Mouse (Mus musculus): Measurements from ENCODE around the gene Trmt1.
"Not testable (repeated sequence)": the region's sequence is repeated elsewhere in the genome, so short reads cannot be mapped to it uniquely, and the experiment has no call there.

The Trmt1 gene

DNA sequence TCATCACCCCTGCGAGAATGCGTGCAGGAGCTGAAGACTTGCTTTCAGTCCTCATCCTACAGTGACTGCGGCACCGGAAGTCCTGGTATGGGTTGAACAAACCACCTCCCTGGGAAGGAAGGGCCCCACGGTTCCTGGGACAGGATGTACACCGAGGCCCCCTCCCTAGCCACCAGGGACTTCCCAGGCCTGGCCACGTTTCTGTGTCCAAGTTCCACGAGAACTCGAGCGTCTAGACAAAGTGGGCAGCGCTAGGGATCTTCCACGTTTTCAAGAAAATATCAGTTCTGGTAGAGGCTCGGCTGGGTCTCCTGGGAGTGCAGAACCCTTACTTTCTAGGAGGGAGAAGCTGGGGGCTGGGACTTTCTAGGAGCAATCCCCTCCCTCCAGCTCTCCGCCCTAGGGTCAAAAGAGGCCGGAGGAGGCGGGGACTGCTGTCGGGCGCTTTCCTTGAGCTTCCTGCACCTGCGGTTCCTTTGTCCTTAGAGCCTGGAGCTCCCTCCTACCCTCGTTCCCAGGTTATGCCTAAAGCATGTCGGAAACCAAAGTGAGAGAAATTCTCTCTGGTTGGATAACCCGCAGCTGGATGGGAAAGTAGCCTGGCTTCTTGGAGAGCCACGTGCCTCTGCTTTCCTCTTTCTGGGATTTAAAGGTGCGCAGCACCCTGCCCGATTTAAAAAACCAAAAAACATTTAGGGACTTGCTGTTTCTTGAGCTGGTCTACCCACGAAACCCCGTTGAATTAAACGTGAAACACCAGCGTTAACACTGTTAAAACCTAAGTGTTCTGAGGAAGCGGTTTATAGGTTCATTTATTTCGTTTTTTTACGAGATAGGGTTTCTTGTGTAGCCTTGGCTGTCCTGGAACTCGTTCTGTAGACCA lies 25.9 kb upstream of the Trmt1 start:
- DNase-seq (ENCODE audit: extremely low spot score) = peak; percentile 89

DNA sequence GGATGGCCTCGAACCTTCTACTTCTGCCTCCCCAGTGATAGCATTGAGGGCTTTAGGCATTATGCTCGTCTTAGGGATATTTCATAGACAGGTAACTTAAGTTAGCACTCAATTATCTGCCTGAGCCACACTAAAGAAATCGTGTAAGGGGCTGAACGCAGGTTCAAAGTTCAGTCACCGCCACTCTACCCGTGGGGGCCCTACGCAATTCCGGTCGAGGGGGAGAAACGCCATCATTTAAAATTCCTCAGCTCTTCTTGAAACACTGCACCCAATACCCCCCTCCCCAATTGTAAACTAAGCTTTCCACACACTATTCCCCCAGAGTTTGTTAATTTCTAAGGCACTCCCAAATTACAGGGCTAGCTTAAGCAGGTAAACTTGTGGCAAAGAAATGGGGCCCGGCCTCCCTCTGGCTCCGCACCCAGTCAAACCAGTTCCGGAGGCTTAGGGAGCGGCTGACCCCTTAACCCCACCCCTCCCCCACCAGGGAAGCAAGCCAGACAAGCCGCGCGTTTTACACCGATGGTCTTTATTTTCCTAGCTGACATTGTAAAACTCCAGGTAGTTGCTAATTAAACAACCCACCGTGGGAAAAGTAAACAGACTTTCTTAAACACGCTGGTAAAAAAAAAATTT lies 25.2 kb upstream of the Trmt1 start:
- no peak for DNase-seq (ENCODE audit: extremely low spot score)

DNA sequence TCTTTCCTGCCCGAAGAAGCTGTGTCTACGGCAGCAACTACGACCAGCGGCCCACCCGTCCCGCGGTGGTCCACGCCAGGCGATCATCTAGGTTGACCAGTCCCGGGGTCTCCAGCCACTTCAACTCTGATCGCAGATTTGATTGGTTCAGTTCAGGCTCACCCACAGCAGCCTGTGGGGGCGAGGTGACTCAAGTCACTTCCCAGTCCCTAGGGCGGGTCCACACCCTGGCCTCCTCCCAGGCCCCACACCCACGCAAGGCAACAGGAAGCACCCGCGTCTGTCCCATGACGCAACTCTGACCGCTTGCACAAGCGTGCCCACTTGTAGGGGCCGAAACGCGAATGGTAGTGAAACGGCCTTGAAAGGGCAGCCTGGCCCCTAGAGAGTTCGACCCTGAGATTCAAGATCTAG lies 24.6 kb upstream of the Trmt1 start:
- DNase-seq (ENCODE audit: extremely low spot score) = peak; percentile 83

DNA sequence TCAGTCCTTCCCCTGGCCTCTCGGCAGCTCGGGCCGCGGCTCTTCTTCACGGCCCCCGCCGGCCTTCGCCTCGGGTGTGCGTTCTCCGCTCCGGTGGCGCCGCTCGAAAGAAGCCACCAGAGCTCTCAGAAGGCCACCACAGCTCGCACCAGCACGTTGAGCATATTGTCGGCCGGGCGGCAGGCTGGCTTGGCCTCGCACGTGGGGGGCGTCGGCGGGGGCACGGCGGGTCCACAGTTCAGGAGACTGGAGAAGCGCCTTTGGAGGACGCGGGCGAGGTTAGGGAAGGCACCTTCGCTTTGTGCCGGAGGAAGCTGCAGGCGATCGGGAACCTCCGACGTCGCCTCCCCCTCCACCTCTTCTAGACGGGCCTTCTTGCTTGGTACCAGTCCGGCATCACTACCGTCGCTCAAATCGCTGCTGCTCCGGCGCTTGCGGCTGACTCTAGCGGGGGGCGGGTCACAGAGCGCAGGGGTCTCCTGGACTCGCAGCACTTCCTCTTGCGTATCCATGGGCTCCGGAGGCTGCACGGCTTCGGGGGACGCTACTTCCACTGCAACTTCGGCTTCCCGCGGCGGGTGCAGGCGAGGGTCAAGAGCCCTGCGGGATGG lies 24.0 kb upstream of the Trmt1 start:
- no peak for DNase-seq (ENCODE audit: extremely low spot score)

GRCm38 (mm10) chr8:84662581-84663065 lies 23.5 kb upstream of the Trmt1 start, which contains the start of gene Ier2:
Ier2 (minus strand) TSS chr8:84662852.
- DNase-seq (ENCODE audit: extremely low spot score) = peak; percentile 98

GRCm38 (mm10) chr8:84663483-84664327 lies 22.4 kb upstream of the Trmt1 start:
- peak; percentile 96 for DNase-seq (ENCODE audit: extremely low spot score)

DNA sequence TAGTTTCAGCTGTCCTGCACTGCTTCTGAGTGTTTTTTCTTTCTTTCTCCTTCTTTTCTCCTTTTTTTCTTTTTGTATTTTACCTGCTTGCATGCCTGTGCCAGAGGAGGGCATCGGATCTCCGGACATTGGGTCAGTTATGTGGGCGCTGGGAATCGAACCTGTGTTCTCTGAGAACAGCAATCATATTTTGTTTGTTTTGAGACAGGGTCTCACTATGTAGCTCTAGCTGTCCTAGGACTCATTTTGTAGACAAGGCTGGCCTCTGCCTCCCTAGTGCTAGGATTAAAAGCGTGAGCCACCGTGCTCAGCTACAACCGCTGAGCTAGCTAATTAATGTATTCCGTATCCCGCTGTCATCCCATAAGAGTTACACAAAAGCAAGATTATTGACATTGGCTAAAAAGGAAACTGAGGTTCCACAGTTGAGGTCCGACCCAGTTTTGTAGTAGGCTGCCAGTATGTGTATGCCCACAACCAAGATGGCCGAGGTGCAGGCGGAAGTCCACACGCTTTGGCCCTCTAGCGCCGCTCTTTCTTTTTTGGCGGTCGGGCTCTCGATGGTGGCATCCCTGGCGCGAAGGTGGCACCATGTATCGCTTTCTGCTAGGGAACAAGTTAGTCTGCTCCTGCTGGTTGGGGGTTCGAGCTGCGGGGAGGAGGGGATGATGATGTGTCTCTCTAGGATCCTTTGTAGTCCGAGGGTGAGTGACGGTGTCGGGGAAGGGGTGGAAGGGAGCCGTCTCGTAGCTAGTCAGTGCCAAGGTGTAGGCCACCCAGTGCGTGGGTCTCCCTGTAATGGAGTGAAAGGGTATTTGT lies 21.3 kb upstream of the Trmt1 start:
- DNase-seq (ENCODE audit: extremely low spot score) = peak; percentile 84

DNA sequence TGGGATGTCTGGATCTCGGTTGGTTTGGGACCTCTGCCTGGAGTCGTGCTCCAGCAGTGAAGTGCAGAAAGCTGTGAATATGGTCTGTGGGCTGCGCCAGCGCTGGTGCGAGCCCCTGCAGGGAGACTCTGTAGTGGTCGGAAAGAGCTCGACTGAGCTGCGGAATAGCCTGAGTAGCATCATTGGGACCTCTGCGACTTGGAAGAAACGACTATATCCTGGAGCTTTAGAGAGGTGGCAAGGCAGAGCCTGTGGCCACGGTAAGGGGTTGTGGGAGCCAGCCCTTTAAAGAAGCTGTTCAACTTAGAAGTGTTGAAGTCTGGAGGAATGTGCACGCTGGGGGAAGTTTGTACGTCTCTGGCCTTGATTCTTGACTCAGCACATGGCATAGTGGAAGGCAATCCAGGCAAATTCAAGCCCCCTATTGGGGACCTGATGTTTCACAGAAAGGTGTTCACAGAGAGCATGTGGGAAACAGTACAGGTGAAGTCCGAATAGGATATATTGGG lies 20.7 kb upstream of the Trmt1 start:
- no peak for DNase-seq (ENCODE audit: extremely low spot score)

DNA sequence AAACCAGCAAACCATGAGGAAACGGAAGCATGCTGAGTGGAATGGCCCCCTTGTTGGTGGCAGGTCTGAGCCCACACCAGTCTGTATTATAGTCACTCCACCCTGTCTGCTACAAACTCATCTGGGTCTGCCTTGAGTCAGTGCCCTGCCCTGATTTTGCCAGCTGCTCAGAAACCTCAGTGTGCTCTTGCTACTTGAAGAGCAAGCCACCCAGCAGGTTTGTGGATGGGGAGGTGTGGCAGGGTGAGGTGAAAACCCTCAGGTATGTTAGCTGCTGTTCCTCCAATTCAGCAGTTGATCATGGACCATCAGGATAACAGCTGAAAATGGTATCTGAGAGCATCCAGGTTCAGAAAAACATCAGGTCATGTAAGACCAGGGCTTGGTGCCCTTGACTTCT lies 18.0 kb upstream of the Trmt1 start:
- no peak for DNase-seq (ENCODE audit: extremely low spot score)

- no peak for DNase-seq (ENCODE audit: extremely low spot score)
Observed at GRCm38 (mm10) chr8:84668731-84669485, 17.2 kb upstream of the Trmt1 start.

GRCm38 (mm10) chr8:84670295-84671006 lies 15.7 kb upstream of the Trmt1 start:
- DNase-seq (ENCODE audit: extremely low spot score) = not testable (repeated sequence)

GRCm38 (mm10) chr8:84677305-84677704 lies 8.8 kb upstream of the Trmt1 start:
- DNase-seq (ENCODE audit: extremely low spot score) = no peak

DNA sequence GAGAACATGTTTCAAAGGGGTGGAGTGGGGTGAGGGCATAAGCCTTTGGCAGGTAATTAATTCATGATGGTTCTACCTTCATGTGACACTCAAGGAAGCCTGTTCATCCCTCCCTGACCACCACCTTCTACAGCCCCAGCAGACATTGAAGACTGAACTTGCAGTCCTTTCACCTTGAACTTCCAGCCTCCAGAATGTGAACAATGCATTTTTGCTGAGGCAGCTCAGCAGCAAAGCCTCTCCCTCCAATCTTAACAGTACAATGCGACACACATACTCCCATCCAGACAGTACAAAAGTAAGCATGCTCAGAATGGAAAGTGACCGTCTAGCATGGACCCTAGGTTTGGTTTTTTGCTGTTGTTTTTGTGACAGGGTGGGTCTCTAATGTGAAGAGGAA lies 4.6 kb upstream of the Trmt1 start:
- no peak for DNase-seq (ENCODE audit: extremely low spot score)

DNA sequence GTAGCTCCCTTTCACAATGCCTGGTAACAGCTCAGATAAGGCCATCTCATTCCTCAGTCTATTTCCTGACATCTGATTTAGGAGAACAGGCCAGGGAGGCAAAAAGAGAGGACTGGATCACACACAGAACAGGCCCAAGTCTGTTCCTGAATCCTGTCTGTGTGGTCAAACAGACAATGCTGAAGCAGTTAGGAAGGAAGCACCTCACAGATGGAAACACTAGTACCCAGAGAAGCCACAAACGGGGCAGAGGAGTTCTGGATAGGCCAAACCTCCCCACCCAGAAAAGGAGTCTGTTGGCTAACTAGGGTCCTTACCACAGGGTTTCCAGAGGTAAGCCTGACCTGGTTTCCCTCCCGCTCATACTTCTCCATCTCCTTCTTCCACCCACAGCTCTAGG lies 3.9 kb upstream of the Trmt1 start:
- no peak for DNase-seq (ENCODE audit: extremely low spot score)

- DNase-seq (ENCODE audit: extremely low spot score) = no peak
Observed at GRCm38 (mm10) chr8:84684537-84684936, 1.6 kb upstream of the Trmt1 start.

GRCm38 (mm10) chr8:84687003-84687704 lies 1.0 kb downstream of the Trmt1 start:
- DNase-seq (ENCODE audit: extremely low spot score) = peak; percentile 83

DNA sequence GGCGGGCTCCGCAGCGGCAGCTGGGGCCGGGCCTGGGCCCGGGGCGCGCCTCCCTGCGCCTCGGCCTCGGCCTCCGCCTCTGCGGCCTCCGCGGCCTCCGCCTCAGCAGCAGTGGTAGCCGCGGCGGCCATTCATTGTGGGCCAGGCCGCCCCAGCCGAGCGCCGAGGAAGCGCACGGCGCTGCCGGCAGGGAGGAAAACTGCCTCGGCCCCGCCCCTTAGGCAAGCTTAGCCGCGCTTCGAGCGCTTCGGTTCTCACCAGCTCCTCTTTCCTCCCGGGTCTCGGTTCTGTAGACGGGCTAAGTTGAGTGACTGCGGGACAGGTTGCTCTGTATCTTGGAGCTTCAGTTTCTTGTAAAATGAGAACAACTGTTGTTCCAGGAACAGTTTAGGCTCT lies 1.6 kb downstream of the Trmt1 start, which contains the start of gene Nacc1:
TSS of gene Nacc1 (minus strand) at position 158 of the 396 bp plus-strand sequence.
- DNase-seq (ENCODE audit: extremely low spot score) = peak; percentile 84
